Mouse (Mus musculus) heart, embryonic 14.5 days (tissue): ENCODE results near the gene Pik3r2. TPM values are rescaled to one million over a fixed set of nuclear protein-coding genes. Genes with fewer than 3 reads are reported as not detected.

Source experiments
- ATAC-seq: fragments of 200-750 bp; cut with Nextera tagmentation; 2 replicates; pipeline ENCODE4 v1.8.0; 2017; ENCODE audit warnings: low read depth, moderate TSS enrichment; ENCODE audit not compliant: insufficient number of reproducible peaks, insufficient read depth, low FRiP score
- H3K27ac ChIP-seq, 2 experiments: fragments of 200-500 bp in 1 of 2; fragments of 300-500 bp in 1 of 2; sonication (generic) in 1 of 2; replicated peaks in 1 of 2; 2 replicates each; pipeline ENCODE4 v1.5.1; 2012 to 2014; ENCODE audit warnings: low read depth in 2 of 2, low read length in 2 of 2, control low read depth in 1 of 2, mild to moderate bottlenecking in 1 of 2, mixed read lengths in 1 of 2; ENCODE audit not compliant: control insufficient read depth in 1 of 2, insufficient read depth in 1 of 2
- H3K27me3 ChIP-seq: fragments of 300-500 bp; sonication (generic); 2 replicates; pipeline ENCODE4 v1.6.1; 2014; ENCODE audit warnings: mild to moderate bottlenecking, low read length, control low read depth; ENCODE audit not compliant: control insufficient read depth, insufficient read depth
- H3K36me3 ChIP-seq: fragments of 300-500 bp; sonication (generic); 2 replicates; pipeline ENCODE4 v1.6.1; 2014; ENCODE audit warnings: mild to moderate bottlenecking, control low read depth, low read length, mixed read lengths; ENCODE audit not compliant: control insufficient read depth, insufficient read depth
- H3K4me1 ChIP-seq, 2 experiments: fragments of 200-500 bp in 1 of 2; fragments of 300-500 bp in 1 of 2; sonication (generic) in 1 of 2; 2 replicates each; pipeline ENCODE4 v1.6.1; 2012 to 2014; ENCODE audit warnings: low read length in 2 of 2, control low read depth in 1 of 2, mixed read lengths in 1 of 2; ENCODE audit not compliant: control insufficient read depth in 2 of 2, insufficient read depth in 2 of 2
- H3K4me2 ChIP-seq: fragments of 300-500 bp; sonication (generic); 2 replicates; pipeline ENCODE4 v1.6.1; 2014; ENCODE audit warnings: mild to moderate bottlenecking, low read length
- H3K4me3 ChIP-seq, 2 experiments: fragments of 200-500 bp in 1 of 2; fragments of 300-500 bp in 1 of 2; sonication (generic) in 1 of 2; 2 replicates each; pipeline ENCODE4 v1.5.1; 2012 to 2014; ENCODE audit warnings: low read length in 2 of 2, mild to moderate bottlenecking in 2 of 2, control low read depth in 1 of 2, low read depth in 1 of 2, moderate library complexity in 1 of 2; ENCODE audit not compliant: control insufficient read depth in 1 of 2, insufficient read depth in 1 of 2
- H3K9ac ChIP-seq: fragments of 300-500 bp; sonication (generic); 2 replicates; pipeline ENCODE4 v1.6.1; 2014; ENCODE audit warnings: mild to moderate bottlenecking, low read length
- H3K9me3 ChIP-seq: fragments of 300-500 bp; sonication (generic); 2 replicates; pipeline ENCODE4 v1.6.1; 2016; ENCODE audit warnings: low read length, control low read depth; ENCODE audit not compliant: control insufficient read depth
- WGBS: fragments of 180-500 bp; shearing (Covaris S2); extraction: QIAGEN DNeasy Blood & Tissue Kit; methylation state at CpG from one replicate; pipeline ENCODE4 v1.1.7; 2014; 5-methylcytosine and 5-hydroxymethylcytosine counted together
- polyA plus RNA-seq: library from polyadenylated mRNA; unstranded; fragments of >200 nt; fragmentation: Nextera tagmentation; extraction: Ambion mirVana; gene quantifications from 2 replicates; pipeline ENCODE4 v1.2.1, GENCODE M21; 2014

The Pik3r2 gene
- polyA plus RNA-seq, 1 experiment from 2014 or later: 26.7 TPM

DNA sequence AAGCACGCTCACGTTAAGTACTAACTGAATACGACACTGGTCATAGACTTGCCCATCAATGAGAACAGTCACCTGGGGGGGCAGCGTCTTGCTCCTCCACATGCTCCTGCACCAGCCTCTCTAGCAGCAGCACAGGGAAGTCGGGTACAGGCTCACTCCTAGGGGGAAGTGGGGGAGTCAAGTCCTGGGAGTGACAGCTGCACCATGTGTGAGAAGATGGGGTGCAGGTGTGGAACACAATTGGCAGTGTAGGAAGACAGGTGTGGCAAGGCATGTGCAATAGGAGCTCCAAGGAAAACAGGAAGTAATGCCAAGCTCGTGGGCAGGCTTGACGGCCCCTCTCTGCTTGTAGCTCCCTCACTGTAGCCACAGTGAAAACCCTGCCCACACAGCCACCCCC is 5.3 kb downstream of the Pik3r2 start:
- Histone ChIP-seq H3K36me3 (peaks cover 63% of the 10 kb centered on the region), H3K4me3 (no peak overlapping the region), H3K4me1 (peaks cover 25 to 36% of the 10 kb centered on the region in 2 experiments), H3K27me3 (no peaks in the 10 kb centered on the region), H3K27ac (no peak overlapping the region), H3K4me2 (no peak overlapping the region), H3K9ac (no peak overlapping the region), H3K9me3 (no peaks in the 10 kb centered on the region)
- WGBS: 86% methylated on average over 7 of the region's 7 CpGs
- no peak for ATAC-seq

- ATAC-seq: no peak
- Histone ChIP-seq H3K9me3 (no peaks in the 10 kb centered on the region), H3K4me2 (no peak overlapping the region), H3K9ac (no peak overlapping the region), H3K27me3 (no peaks in the 10 kb centered on the region), H3K4me1 (peaks cover 28 to 37% of the 10 kb centered on the region in 2 experiments), H3K4me3 (no peak overlapping the region), H3K27ac (no peak overlapping the region), H3K36me3 (peaks cover 63% of the 10 kb centered on the region)
- WGBS: 91% methylated on average over 13 of the region's 13 CpGs
These were observed 5.8 kb downstream of the Pik3r2 start for GRCm38 (mm10) chr8:70770748-70771147.

- Histone ChIP-seq H3K4me1 (peaks cover 21 to 34% of the 10 kb centered on the region in 2 experiments), H3K27ac (no peak overlapping the region), H3K36me3 (peaks cover 60% of the 10 kb centered on the region), H3K9me3 (no peaks in the 10 kb centered on the region), H3K9ac (no peak overlapping the region), H3K4me3 (no peak overlapping the region), H3K4me2 (no peak overlapping the region), H3K27me3 (no peaks in the 10 kb centered on the region)
- ATAC-seq: no peak
- WGBS: 68% methylated on average over 12 of the region's 12 CpGs
These were observed 6.7 kb downstream of the Pik3r2 start for GRCm38 (mm10) chr8:70769858-70770257.

GRCm38 (mm10) chr8:70769359-70769758 is 7.2 kb downstream of the Pik3r2 start:
- no peak overlapping the region for H3K4me3 ChIP-seq
- WGBS: 11% methylated on average over 26 of the region's 26 CpGs
- no peak overlapping the region for H3K27ac ChIP-seq
- H3K27me3 ChIP-seq: no peaks in the 10 kb centered on the region
- no peak; the same call in 1 of the 2 replicates for ATAC-seq
- H3K4me2 ChIP-seq: no peak overlapping the region
- H3K36me3 ChIP-seq: peaks cover 55% of the 10 kb centered on the region
- H3K4me1 ChIP-seq: peaks cover 20 to 30% of the 10 kb centered on the region in 2 experiments
- H3K9me3 ChIP-seq: no peaks in the 10 kb centered on the region
- no peak overlapping the region; the same call in 1 of the 2 replicates for H3K9ac ChIP-seq

DNA sequence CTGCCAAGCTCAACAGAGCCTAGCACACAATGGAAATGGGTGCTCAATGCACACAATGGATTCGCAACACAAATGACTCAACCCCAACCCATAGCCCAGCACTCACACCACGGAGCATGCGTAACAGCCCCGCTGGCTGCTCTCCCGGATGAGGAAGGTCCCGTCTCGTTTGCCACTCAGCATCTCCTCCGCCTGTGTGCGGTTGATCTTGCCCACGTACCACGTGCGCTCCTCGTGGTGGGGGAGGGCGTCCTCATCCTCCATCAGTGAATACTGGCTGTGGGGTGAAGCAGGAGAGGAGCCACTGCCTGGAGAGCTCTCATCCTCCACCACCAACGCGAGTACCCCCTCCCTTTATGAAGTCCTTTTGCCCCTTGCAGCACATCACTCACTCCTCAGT is 7.6 kb downstream of the Pik3r2 start:
- ATAC-seq: no peak
- H3K9me3 ChIP-seq: no peaks in the 10 kb centered on the region

GRCm38 (mm10) chr8:70768231-70768776 is 8.2 kb downstream of the Pik3r2 start:
- no peak for ATAC-seq
- H3K9me3 ChIP-seq: no peaks in the 10 kb centered on the region
- no peak overlapping the region for H3K4me3 ChIP-seq
- peaks cover 51% of the 10 kb centered on the region for H3K36me3 ChIP-seq
- no peak overlapping the region for H3K4me2 ChIP-seq
- no peak overlapping the region for H3K9ac ChIP-seq
- WGBS: 90% methylated on average over 32 of the region's 32 CpGs
- H3K27ac ChIP-seq: no peak overlapping the region
- H3K27me3 ChIP-seq: no peaks in the 10 kb centered on the region
- H3K4me1 ChIP-seq: peaks cover 11 to 19% of the 10 kb centered on the region in 2 experiments; a peak in 3 of 4 replicates

More for the DNA sequence above, 7.6 kb downstream of the Pik3r2 start:
- Histone ChIP-seq H3K9ac (no peak overlapping the region), H3K27ac (no peak overlapping the region), H3K27me3 (no peaks in the 10 kb centered on the region), H3K36me3 (peaks cover 54% of the 10 kb centered on the region), H3K4me1 (peaks cover 16 to 26% of the 10 kb centered on the region in 2 experiments), H3K4me3 (no peak overlapping the region), H3K4me2 (no peak overlapping the region)
- 84% methylated on average over 16 of the region's 16 CpGs for WGBS

DNA sequence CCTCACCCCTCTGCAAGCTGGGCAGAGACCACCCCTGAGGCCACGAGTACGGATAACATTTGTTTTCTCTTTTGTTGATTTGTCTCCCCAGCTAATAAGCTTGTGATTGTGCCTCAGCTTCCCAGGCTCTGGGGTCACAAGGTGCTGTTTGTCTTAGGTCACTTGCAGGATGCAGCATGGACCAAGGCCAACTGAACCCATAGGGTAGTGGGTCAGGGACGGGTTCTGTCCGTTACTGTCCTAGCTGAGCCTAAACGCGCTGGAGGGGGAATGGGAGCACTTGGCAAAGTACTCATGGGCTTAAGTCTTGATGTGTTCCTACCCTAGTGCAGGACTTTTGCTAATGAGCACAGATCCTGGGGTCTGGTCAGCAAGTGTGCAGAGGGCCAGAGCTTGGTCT is 9.0 kb downstream of the Pik3r2 start:
- 87% methylated on average over 6 of the region's 6 CpGs for WGBS
- H3K4me3 ChIP-seq: no peak overlapping the region
- peaks cover 46% of the 10 kb centered on the region for H3K36me3 ChIP-seq
- H3K4me1 ChIP-seq: peaks cover 11 to 18% of the 10 kb centered on the region in 2 experiments; a peak in 3 of 4 replicates
- H3K9ac ChIP-seq: no peak overlapping the region
- no peak overlapping the region for H3K4me2 ChIP-seq
- no peaks in the 10 kb centered on the region for H3K9me3 ChIP-seq
- no peak overlapping the region for H3K27ac ChIP-seq
- ATAC-seq: no peak
- no peaks in the 10 kb centered on the region for H3K27me3 ChIP-seq
